Mouse (Mus musculus) liver, adult 2 months (tissue): ENCODE measurements around the gene Acly.

Experiments used
- CTCF ChIP-seq: fragments of 200-500 bp; IDR thresholded peaks from 2 replicates; pipeline ENCODE4 v1.5.1; 2011; ENCODE audit warnings: low read depth, low read length, control low read depth
- POLR2A ChIP-seq: fragments of 200-500 bp; IDR thresholded peaks from 2 replicates; pipeline ENCODE4 v1.6.1; 2011; ENCODE audit warnings: low read length, control low read depth; ENCODE audit not compliant: insufficient read depth; ENCODE audit errors: extremely low read depth

DNA sequence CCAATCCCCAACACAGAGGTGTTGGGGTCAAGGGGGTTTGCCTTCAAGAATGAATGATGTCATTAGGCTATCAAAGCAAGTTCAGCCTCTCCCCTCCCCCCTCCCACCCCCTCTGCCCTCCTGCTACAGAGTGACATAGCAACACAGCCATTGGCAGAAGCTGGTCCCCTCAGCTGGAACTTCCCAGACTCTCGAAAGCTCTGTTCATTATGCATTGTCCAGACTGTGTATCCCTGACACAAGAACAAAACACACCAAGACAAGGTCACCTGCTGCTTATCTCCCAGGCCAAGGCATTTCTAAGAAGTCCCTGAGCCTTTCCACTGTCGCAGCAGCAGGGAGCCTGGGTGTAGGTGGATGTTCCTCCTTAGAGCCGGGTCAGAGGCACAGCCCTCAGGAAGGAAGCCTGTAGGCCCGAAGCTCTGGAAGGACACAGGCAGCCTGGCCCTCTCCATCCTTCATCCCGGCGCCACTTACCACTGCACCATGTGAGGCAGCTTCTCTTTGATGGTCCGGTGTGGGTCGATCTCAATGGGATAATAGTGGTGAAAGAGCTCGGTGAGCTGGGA lies 92.0 kb downstream of the Acly start:
- TF ChIP-seq CTCF (no peak), POLR2A (no peak)
